ENCODE assay signal across 28 mouse cellular contexts in genomic region chr13:117413616-117414015, GRCm38 (mm10).
"Had no signal": no experiment of that assay in that cellular context is flagged by ENCODE, and none has a peak within 500 bp of the region (broad histone marks: within the 10 kb centered on the region; RNA-seq: fewer than 3 reads in every experiment).

No protein-coding gene starts in this region.

- DNase-seq: cerebellum, adult 9-10 months; cerebellum, adult 9-11 months; cerebellum, postnatal 10 days; cerebellum, postnatal 14 days; cerebellum, postnatal 36 days; embryo, embryonic 11 days; gastrocnemius, adult 2 months; gastrocnemius, postnatal 10 days; gastrocnemius, postnatal 14 days; gastrocnemius, postnatal 25 days; gastrocnemius, postnatal 36 days; heart, adult 11 months; heart, adult 18-20 months; heart, adult 2 months had no signal

- H3K27ac ChIP-seq: embryonic facial prominence, embryonic 10.5 days; embryonic facial prominence, embryonic 12.5 days; embryonic facial prominence, embryonic 13.5 days; embryonic facial prominence, embryonic 15.5 days; forebrain, embryonic 10.5 days; forebrain, embryonic 12.5 days; forebrain, embryonic 13.5 days; forebrain, embryonic 15.5 days; gastrocnemius, adult 2 months; heart, adult 2 months; heart, embryonic 10.5 days; heart, embryonic 13.5 days had no signal

- H3K9ac ChIP-seq: embryonic facial prominence, embryonic 12.5 days; embryonic facial prominence, embryonic 13.5 days; embryonic facial prominence, embryonic 15.5 days; forebrain, embryonic 12.5 days; forebrain, embryonic 13.5 days; forebrain, embryonic 15.5 days; heart, embryonic 13.5 days had no signal

- H3K4me2 ChIP-seq: embryonic facial prominence, embryonic 12.5 days; embryonic facial prominence, embryonic 13.5 days; embryonic facial prominence, embryonic 15.5 days; forebrain, embryonic 12.5 days; forebrain, embryonic 13.5 days; forebrain, embryonic 15.5 days; heart, embryonic 11.5 days; heart, embryonic 13.5 days had no signal

- H3K27me3 ChIP-seq: embryonic facial prominence, embryonic 12.5 days; embryonic facial prominence, embryonic 13.5 days; embryonic facial prominence, embryonic 15.5 days; forebrain, embryonic 12.5 days; forebrain, embryonic 13.5 days; forebrain, embryonic 15.5 days; heart, embryonic 13.5 days had no signal

- H3K4me3 ChIP-seq: embryonic facial prominence, embryonic 10.5 days; embryonic facial prominence, embryonic 12.5 days; embryonic facial prominence, embryonic 13.5 days; embryonic facial prominence, embryonic 15.5 days; erythroblast, embryonic 14.5 days; forebrain, embryonic 10.5 days; forebrain, embryonic 12.5 days; forebrain, embryonic 13.5 days; forebrain, embryonic 15.5 days; gastrocnemius, adult 2 months; heart, adult 2 months; heart, embryonic 10.5 days; heart, embryonic 13.5 days had no signal

- H3K4me1 ChIP-seq: embryonic facial prominence, embryonic 10.5 days; embryonic facial prominence, embryonic 12.5 days; embryonic facial prominence, embryonic 13.5 days; embryonic facial prominence, embryonic 15.5 days; forebrain, embryonic 10.5 days; forebrain, embryonic 12.5 days; forebrain, embryonic 13.5 days; forebrain, embryonic 15.5 days; heart, embryonic 10.5 days; heart, embryonic 13.5 days had no signal

- H3K36me3 ChIP-seq: embryonic facial prominence, embryonic 10.5 days; embryonic facial prominence, embryonic 12.5 days; embryonic facial prominence, embryonic 13.5 days; embryonic facial prominence, embryonic 15.5 days; forebrain, embryonic 10.5 days; forebrain, embryonic 12.5 days; forebrain, embryonic 15.5 days; heart, embryonic 10.5 days; heart, embryonic 13.5 days had no signal

- H3K9me3 ChIP-seq: embryonic facial prominence, embryonic 10.5 days; embryonic facial prominence, embryonic 12.5 days; embryonic facial prominence, embryonic 13.5 days; embryonic facial prominence, embryonic 15.5 days; forebrain, embryonic 10.5 days; forebrain, embryonic 12.5 days; forebrain, embryonic 13.5 days; forebrain, embryonic 15.5 days; heart, embryonic 10.5 days; heart, embryonic 13.5 days had no signal

- ATAC-seq: forebrain, embryonic 13.5 days; forebrain, embryonic 14.5 days; forebrain, embryonic 15.5 days; forebrain, embryonic 16.5 days had no signal
